Mouse (Mus musculus) kidney, adult 11 months (tissue): ENCODE measurements at regions not wholly inside any gene's neighbourhood (a gene's known extent, or its start where the extent isn't known, plus 50 kb on each side); places are given as distances from the start of the nearest gene placed in this dataset.
A peak's percentile ranks its signal among the peaks of the same experiment; 100 is the strongest.

Experiments used
- DNase-seq: peaks from one replicate; pipeline ENCODE4 v3.0.0; 2022

DNA sequence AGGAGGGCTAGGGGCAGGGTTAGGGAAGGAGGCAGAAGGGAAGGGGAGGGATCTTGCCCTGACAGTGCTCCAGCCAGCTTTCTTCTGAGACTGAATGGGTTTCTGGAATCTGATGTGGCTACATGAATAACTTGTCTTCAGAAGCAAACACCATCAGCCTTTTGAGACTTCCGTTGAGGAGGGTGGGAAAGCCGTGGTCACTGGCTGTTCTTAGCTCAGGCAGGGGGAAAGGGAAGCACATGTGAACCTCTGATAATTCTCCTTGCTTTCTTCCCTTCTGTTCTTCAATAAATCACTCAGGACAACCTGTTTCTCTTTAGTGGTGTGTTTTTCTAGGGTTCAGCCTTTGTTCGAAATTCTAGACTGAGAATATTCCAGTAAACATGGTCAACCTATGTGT lies 148.9 kb downstream of the Bcl11a start:
- DNase-seq = no peak

DNA sequence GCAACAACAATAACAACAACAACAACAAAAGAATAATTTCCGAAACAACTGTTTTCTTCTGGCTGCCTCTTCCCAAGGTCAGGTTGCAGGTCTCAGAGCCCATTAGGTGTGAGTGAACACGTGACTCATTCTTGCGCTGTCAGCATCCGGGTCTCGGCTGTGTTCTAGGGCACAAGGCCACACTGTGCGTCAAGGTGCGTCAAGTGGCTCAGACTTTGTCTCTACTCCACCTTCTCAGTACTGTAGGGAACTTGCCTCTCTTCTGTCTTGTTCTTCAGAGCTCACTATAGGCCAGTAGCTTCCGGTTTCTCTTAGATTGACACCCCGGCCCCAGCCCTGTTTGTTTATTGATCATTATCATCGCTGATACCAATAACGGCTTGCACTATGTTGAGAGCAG lies 155.5 kb downstream of the Bcl11a start:
- DNase-seq = no peak

DNA sequence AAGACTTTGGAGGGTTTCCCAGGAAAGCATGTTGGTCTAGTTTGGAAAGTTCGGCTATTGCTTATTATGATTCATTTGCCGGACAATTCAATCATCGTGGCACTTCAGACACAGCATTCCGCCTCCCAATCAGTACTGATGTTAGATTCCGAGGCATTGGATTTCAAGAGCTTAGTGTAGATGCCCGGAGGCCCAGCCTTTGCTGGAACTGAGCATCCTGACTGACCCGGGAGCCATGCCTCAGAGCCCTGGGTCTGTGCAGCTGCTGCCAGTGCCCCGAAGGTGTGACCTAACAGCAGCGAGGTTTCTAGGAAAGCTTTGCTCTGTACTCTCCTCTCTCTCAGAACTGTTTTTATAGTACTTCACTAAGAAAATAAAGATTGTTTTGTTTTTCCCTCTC lies 156.0 kb downstream of the Bcl11a start:
- no peak for DNase-seq

GRCm38 (mm10) chr11:24234422-24234821 lies 156.6 kb downstream of the Bcl11a start:
- no peak for DNase-seq

- no peak for DNase-seq
These were observed 157.5 kb downstream of the Bcl11a start for GRCm38 (mm10) chr11:24235326-24235725.

- DNase-seq = no peak
These were observed 161.8 kb downstream of the Bcl11a start for GRCm38 (mm10) chr11:24239631-24240030.

DNA sequence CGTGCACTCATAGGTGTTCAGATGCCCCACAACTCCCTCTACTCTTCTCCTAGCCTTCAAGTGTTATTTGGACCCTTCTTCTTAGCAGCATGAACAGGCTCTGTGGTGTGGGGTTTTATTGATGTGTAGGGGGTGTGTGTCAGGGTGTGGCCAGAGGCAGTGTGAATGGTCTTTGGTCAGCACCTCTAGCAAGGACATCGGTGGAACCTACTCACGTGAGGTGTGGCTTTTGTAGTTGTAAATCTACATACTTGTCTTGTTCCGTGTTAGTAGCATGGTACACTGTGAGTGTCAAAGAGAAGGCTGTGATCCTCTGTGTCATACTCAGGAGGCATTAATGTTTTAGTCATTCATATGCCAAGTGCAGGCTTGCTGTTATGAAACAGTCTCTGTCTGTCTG lies 164.2 kb downstream of the Bcl11a start:
- DNase-seq = no peak

DNA sequence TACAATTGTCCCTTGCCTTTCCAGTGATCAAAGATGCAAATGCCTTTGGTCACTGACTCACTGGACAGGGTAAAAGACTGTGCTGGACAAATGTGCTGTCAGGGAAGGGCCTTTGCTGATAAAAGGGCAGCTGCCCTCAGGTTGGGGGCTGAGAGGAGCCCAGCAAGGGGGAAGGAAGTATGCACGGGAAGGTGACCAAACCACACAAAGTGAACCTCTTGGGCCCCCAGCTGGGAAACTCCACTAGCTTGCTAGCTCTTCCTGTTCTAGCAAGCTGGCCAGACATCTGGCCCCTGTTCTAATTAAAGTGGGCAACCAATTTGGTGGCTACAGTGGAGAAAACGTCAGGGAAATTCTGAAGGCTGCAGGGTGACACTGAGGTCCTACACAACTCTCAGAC lies 165.0 kb downstream of the Bcl11a start:
- no peak for DNase-seq

GRCm38 (mm10) chr11:24245390-24245789 lies 167.5 kb downstream of the Bcl11a start:
- DNase-seq = no peak

DNA sequence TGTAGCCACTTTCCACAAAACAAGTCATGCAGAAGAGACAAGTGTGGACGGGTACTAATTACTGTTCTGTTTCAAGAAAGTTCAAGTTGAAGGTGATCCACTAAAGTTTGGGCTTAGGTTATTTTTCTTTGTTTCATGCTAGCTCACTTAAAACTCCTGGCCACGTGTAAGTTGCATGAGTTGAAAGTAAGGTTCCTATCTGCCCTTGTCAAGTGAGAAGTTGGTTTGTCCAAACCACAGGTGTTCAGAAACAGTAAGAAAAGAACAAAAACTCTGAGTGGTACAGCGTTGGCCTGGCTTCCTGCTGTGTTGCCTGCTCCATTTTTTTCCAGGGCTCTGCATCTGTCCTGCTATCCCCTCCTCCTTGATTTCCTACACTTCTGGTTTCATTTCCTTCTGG lies 168.5 kb downstream of the Bcl11a start:
- DNase-seq = no peak

DNA sequence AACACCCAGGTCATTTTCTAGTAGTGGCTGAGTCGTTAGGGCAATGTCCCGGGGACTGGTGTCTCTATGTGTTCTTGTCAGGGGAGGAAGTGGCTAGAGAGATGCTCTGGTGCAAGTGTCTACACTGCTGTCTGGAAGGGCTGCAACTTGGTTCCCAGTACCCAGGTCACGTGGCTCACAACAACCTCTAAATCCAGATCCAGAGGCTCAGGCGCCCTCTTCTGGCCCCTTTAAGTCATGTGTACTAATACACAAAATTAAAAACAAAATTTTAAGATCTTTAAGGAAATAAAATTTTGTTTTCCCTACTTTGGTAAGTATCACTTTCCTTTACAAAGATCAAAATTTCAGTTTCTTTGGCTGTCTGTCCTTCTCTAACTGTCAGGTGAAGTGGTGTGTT lies 169.4 kb downstream of the Bcl11a start:
- no peak for DNase-seq

GRCm38 (mm10) chr11:24251516-24251915 lies 173.7 kb downstream of the Bcl11a start:
- peak; percentile 27 for DNase-seq

DNA sequence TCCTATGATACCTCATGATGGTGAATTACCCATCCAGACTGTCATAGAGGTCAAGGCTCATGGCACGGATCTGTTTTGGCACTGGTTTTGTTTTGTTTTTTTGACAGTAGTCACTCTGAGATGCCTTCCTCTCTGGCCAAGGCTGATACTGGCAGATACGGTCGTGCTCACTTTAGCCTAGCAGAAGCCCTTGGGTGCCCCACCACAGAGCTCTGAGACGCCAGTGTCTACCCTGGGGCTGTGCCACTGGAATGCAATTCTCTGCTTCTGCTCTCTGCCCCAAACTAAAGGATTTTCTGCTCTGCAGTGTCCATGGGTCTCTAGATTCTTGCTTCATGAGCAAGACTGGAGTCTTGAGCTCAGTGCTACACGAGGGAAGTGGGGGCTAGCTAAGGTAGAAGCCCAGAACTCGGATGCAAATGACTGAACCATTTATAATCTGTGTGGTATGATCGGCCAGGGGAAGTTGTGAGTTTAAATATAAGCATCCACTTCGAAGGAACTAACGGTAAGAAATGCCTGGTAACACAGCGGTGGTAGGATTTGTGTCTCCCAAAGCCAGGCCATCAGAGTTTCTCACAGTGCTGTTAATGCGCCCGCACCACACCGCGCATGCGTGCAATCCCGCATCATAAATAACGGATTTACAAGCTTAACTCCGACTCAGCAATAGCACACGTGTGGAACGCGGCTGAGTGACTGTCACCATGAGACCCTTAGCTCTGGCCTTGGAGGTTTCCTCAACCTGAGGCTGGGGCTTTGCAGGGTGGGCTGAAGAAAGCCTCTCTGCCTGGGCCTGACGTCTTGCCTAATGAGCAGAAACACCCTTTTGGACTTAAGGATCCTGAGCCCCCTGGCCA lies 177.6 kb downstream of the Bcl11a start:
- DNase-seq = no peak

- DNase-seq = no peak
These were observed 179.9 kb downstream of the Bcl11a start for GRCm38 (mm10) chr11:24257741-24258140.

GRCm38 (mm10) chr11:24258340-24258739 lies 180.5 kb downstream of the Bcl11a start:
- DNase-seq = no peak

DNA sequence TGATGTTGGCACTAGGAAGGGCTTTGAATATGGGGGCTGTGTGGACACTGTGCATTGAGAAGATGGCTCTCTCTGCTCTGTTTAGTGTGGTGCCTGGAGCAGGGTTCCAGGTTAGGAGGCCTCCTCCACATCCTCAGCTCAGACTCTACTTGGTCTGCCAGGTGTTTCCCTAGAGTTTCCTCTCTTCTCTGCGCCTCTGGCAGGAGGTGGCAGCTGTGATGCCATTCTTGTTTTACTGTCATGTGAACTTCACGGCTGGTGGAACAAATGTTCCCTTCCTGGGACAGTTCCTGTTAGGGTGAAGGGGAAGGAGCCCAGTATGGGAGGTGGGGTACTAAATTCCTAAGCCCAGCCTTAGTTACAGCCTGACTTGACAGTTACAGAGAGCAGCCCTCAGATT lies 181.8 kb downstream of the Bcl11a start:
- DNase-seq = no peak

DNA sequence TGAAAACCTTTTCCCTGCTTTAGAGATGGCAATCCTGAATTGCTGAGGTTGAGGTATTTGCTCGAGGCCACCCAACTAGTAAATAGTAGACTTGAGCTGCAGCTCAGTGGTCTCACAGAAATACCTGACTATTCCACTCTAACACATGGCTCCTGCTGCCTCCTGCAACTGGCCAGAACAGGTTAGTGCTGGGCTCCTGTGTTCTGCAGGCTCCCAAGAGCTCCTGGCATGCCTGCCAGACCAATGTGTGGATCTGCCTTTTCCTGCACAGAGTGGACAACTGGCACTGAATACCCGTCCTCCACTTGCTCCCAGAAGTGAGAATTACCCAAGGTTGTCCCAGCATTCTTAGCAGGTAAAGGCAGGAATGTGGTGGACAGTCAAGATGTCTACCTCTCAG lies 191.2 kb downstream of the Bcl11a start:
- no peak for DNase-seq

GRCm38 (mm10) chr11:24281628-24282027 lies 203.8 kb downstream of the Bcl11a start:
- no peak for DNase-seq

DNA sequence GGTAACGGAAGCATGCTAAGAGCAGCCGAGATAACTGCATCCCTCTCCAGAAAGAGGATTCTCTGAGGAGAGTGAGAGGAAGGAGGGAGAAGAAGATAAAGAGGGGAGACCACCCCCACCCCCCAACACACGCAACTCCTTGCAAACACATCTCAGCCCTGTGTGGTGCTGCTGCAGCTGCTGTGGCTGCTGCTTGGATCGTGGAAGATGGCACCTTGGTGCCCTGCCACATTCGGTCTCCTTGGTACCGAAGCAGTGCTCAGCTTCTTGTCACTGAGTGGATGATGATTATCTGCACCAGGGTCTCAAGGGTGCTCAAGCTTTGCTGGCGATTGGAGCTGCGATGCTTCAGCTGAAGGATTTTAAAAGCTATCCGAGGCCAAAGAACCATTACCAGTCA lies 204.7 kb downstream of the Bcl11a start:
- no peak for DNase-seq

DNA sequence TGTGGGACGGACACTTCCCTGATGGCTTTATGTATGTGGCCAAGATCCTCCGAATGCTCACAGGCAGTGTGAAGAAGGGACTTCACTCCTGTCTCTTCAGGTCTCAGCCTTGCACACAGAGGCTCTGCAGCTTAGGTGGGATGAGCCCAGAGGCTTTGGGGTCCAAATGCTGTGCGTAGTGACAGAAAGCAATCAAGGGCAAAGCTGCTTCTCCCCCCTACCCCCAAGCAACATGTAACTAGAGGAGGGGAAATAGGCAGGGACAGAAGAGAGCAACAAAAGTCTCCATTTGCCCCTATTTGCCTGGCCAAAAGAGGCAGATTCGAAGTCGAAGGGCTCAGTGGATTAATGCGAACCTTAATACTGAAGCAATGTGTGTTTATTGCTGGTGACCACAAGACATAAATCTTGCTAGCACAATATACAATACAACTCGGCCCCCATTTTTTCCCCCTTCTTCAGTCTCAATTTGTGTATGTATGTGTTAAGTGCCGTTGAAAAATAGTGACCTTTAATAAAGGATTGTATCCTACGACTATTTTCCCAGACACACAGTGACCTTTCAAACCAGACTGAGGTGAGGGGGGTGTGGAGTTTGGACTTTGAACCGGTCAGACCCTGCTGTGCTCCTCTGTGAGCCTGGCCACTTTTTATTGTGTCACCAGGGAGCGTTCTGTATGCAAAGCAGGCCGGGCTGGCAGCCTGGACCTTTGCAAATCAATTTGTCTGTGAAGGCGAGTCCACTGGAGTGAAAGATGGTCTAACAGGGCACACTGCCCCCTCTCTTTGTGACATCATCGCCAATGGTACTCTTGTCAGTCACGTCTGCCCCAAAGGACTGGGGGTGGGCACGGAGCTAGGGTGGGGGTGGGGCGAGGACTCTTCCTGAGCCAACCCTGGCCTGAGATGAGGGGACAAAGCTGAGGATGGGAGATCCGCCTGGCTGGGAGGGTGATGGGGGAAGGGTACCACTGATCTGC lies 208.6 kb downstream of the Bcl11a start:
- peak; percentile 73 for DNase-seq

DNA sequence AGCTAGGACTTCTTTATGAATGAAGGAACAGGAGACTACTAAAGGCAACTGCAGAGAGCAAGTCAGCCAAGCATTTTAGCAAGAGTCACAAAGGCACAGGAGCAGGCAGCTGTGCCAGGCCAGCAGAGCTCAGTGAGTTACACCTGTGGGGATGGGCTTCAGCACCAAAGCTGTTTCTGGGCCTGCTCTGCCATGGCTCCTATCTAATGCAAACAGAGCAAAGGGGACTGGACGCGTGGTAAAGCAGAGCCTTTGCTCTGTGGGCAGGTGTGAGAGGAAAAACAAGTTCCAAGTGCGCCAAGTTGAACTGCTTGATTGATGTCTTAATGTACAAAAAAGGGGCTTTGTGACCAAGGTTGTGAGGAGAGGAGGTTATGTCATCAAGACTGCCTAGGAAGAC lies 215.4 kb downstream of the Bcl11a start:
- DNase-seq = no peak

- no peak for DNase-seq
These were observed 216.1 kb downstream of the Bcl11a start for GRCm38 (mm10) chr11:24293860-24294531.

- no peak for DNase-seq
These were observed 219.2 kb downstream of the Bcl11a start for GRCm38 (mm10) chr11:24296893-24297624.
